Mouse (Mus musculus): Measurements from ENCODE around the gene Nr2f2. TPM values are rescaled to one million over a fixed set of nuclear protein-coding genes. Genes with fewer than 3 reads are reported as not detected.

The Nr2f2 gene
- polyA plus RNA-seq, 1 experiment = 54.4 TPM

DNA sequence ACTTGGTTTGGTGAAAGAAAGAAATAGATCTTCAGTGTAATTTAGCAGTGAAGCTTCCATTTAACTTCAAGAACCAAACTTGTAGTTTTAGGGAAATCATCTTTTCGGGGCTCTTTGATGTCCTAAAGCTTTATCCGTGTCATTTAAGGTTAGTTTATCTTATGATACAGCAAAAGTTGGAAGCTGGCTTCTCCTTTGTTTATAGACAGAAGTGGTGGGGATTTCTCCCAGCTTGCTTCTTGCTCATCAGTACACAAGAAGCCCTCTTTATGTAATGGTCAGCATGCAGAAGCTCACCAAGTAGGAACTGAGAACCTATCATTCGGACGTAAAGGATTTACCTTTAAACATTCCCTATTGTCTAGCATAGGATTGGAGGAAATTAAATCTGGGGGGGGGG, 16.3 kb upstream of the Nr2f2 start:
- no peak overlapping the region for H3K27ac ChIP-seq (ENCODE audit: insufficient read depth, low read length)
- no peak overlapping the region for H3K4me3 ChIP-seq (ENCODE audit: insufficient read depth, low read length)
- H3K4me1 ChIP-seq (ENCODE audit: control insufficient read depth, insufficient read depth, low read length) = no peaks in the 10 kb centered on the region
- TF ChIP-seq POLR2A (IDR thresholded peaks at IDR 0.05; ENCODE audit: low read depth, low read length) (no peak), CTCF (IDR thresholded peaks at IDR 0.05; ENCODE audit: borderline replicate concordance, insufficient read depth, low read length) (no peak)

DNA sequence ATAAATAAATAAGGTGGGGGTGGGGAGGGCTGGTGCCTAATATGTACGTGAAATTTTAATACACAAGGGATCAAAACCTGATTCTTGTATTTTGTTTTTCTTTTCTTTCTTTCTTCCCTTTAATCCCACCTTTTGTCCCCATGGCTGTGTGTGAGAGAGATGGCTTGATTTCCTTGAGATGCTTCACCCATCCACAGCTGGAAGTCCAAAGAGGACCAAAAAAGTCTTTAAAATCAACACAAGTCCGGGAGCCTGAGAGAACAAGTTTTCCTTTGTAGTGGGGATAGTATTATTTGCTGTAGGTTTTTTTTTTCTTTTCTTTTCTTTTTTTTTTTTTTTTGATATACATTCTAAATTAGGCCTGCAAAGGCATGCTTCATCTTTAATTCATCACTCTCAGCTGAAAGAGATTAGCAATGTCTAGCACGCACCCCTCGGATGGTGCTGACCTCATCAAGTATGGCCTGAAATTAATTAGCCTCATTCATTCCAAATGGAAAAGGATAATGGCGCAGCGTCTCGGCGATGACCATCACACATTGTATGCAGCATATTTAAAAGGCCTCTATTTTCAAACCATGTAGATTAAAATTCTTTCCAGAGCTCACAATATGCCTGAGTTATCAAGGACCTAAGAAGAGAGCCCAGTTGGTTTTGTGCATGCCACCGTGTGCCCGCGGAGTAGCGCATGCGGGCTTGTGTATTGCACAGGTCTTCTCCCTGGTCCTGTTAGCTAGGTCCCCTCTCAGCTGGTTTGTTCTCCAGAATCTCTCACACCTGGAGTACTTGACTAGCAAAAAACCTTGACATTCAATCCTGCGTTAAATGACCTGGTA, 15.1 kb upstream of the Nr2f2 start:
- Histone ChIP-seq H3K4me1 (ENCODE audit: control insufficient read depth, insufficient read depth, low read length) (no peaks in the 10 kb centered on the region), H3K27ac (ENCODE audit: insufficient read depth, low read length) (no peak overlapping the region), H3K4me3 (ENCODE audit: insufficient read depth, low read length) (no peak overlapping the region)
- TF ChIP-seq CTCF (IDR thresholded peaks at IDR 0.05; ENCODE audit: borderline replicate concordance, insufficient read depth, low read length) = no peak
- no peak for TF ChIP-seq POLR2A (IDR thresholded peaks at IDR 0.05; ENCODE audit: low read depth, low read length)

DNA sequence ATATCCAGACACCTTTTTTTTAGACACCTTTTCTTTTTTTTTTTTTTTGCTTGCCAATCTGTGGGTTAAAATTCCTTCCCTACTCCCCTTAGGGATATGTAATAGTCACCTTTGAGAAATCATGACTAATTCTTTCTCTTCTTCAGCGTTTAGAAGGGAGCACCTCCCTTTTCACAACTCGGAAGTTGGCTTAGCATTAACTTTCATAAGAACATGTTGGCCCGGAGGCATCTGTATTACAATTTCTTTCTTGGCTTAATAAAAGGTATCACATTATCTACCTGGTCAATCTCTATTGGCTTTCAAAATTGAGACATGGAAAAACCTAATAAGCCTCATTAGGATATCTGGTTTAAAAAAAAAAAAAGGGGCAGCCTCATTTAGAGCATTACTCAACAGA, 14.4 kb upstream of the Nr2f2 start:
- H3K27ac ChIP-seq (ENCODE audit: insufficient read depth, low read length) = no peak overlapping the region
- no peak overlapping the region for H3K4me3 ChIP-seq (ENCODE audit: insufficient read depth, low read length)
- TF ChIP-seq POLR2A (IDR thresholded peaks at IDR 0.05; ENCODE audit: low read depth, low read length) = no peak
- TF ChIP-seq CTCF (IDR thresholded peaks at IDR 0.05; ENCODE audit: borderline replicate concordance, insufficient read depth, low read length) = no peak
- H3K4me1 ChIP-seq (ENCODE audit: control insufficient read depth, insufficient read depth, low read length) = no peaks in the 10 kb centered on the region

DNA sequence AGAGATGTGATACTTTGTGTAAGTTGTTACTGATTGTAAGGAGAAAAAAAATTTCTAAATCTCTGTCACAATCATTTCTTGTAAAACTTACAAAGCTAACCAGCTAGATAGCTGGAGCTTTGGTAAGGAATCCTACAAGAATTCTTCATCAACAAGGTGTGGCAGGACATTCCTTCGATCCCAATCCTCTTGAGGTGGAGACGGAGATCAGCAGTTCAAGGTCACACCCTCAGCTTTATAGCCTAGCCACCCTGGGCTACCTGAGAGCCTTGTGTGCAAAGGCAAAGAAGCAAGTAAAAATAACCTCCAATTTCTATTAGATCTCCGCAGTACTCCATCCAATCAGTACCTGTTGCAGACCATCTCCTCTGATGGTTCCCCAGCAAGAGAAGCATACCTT, 13.7 kb upstream of the Nr2f2 start:
- TF ChIP-seq CTCF (IDR thresholded peaks at IDR 0.05; ENCODE audit: borderline replicate concordance, insufficient read depth, low read length) (no peak), POLR2A (IDR thresholded peaks at IDR 0.05; ENCODE audit: low read depth, low read length) (no peak)
- Histone ChIP-seq H3K4me3 (ENCODE audit: insufficient read depth, low read length) (no peak overlapping the region), H3K27ac (ENCODE audit: insufficient read depth, low read length) (no peak overlapping the region), H3K4me1 (ENCODE audit: control insufficient read depth, insufficient read depth, low read length) (no peaks in the 10 kb centered on the region)

DNA sequence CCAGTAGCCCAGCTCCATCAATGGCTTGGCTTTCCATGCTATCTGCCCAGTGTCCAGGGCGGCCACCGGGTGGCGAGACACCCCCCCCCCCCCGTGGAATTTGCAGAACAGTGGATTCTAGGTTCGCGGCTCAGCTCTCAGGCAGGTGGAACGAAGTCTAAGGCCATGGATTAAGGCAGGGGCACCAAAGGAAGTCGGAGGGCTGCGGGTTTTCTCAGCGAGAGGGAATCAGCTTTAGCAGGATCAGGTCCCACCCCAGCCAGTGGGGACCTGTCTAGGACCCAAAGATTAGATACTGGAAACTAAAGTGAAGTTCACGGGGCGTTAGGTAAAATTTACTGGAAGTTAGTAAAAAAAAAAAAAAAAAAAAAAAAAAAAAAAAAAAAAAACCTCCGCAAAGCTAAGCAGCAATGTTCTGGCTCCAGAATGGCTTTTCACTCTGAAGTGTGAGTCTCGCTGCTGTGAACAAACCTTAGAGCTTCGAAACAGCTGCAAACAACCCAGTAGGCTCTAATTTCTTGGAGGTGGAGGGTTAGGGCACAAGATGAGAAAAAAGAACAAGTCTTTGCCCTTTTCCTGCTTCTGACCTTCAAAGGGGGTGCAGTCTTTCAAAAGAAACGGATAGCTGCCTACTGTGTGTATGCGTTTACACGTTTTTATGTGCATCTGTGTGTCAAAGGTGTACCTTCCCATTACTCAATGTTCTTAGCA, 4.2 kb upstream of the Nr2f2 start:
- H3K27ac ChIP-seq (ENCODE audit: insufficient read depth, low read length) = no peak overlapping the region
- H3K4me1 ChIP-seq (ENCODE audit: control insufficient read depth, insufficient read depth, low read length) = no peaks in the 10 kb centered on the region
- no peak overlapping the region for H3K4me3 ChIP-seq (ENCODE audit: insufficient read depth, low read length)
- TF ChIP-seq POLR2A (IDR thresholded peaks at IDR 0.05; ENCODE audit: low read depth, low read length) (no peak), CTCF (IDR thresholded peaks at IDR 0.05; ENCODE audit: borderline replicate concordance, insufficient read depth, low read length) (no peak)

DNA sequence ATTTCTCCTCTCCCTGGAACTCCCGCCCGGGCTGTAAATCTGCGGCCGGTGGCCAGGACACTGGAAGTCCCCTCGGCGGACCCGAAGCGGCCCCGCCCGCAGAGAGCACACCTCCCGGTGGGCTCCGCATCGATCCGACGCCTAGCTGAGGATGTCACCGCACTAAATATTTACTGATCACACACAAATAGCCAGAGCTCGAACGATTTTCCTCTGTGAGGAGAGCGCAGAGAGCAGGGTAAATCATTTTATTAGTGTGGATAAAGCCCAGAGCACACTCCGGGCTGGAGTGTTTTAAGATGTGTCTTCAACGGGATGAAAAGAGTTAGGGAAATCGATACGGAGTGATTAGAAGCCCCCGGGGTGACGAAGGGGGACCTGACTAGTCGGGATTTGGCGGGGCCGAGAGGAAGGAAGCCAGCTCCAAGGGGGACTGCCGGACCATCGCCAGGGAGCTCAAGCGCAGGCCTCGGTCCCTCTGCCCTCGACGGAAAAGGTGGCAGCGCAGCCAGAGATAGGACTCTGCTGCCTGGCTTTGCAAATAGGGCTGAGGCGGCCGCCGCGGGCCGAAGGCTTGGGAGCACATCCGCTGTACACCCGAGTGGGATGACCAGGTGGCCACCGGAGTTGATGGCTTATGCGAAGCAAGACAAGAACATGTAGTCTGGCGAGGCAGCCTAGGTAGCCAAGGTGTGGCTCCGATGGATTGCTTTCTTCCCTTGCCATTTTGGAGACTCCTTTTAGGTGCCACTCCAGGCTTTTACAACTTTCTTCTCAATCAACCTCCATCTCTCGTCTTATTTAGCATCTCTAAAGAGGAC, 3.4 kb upstream of the Nr2f2 start:
- H3K27ac ChIP-seq (ENCODE audit: insufficient read depth, low read length) = no peak overlapping the region
- H3K4me1 ChIP-seq (ENCODE audit: control insufficient read depth, insufficient read depth, low read length) = no peaks in the 10 kb centered on the region
- no peak overlapping the region for H3K4me3 ChIP-seq (ENCODE audit: insufficient read depth, low read length)
- TF ChIP-seq CTCF (IDR thresholded peaks at IDR 0.05; ENCODE audit: borderline replicate concordance, insufficient read depth, low read length) = no peak
- TF ChIP-seq POLR2A (IDR thresholded peaks at IDR 0.05; ENCODE audit: low read depth, low read length) = no peak

DNA sequence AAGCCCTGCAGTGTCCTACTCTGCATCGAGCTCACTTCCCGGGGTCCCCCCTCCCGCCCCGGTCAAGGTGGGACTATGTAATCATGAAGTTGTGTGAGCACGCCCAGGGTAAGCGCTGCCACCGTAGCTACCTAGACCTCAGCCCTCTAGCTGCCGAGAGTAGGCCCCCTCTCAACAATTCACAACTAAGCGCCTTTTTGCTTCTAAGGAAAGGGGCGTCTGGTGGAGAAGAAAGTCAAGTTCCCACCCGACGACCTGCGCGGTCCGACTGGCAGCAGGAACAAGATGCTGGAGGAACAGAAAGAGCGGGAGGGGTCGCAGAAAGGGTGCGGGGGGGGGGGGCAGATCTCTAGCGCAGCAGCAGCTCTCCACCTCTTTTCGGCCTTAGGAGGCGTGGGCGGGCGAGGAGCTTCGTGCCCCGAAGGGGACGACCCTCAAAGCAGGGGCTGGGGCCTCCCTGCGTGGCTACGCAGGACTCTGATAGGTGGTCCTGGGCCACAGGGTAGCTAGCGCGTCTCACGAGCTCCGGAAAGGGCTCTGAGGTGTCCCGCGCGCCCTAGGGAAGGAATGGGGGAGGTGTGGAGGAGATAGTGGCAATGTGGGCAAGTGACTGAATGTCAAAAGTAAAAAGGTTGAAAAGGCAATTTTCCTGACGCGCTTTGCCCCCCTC, 2.7 kb upstream of the Nr2f2 start:
- no peak overlapping the region for H3K27ac ChIP-seq (ENCODE audit: insufficient read depth, low read length)
- no peak overlapping the region for H3K4me3 ChIP-seq (ENCODE audit: insufficient read depth, low read length)
- TF ChIP-seq CTCF (IDR thresholded peaks at IDR 0.05; ENCODE audit: borderline replicate concordance, insufficient read depth, low read length) (no peak), POLR2A (IDR thresholded peaks at IDR 0.05; ENCODE audit: low read depth, low read length) (no peak)
- H3K4me1 ChIP-seq (ENCODE audit: control insufficient read depth, insufficient read depth, low read length) = no peaks in the 10 kb centered on the region

DNA sequence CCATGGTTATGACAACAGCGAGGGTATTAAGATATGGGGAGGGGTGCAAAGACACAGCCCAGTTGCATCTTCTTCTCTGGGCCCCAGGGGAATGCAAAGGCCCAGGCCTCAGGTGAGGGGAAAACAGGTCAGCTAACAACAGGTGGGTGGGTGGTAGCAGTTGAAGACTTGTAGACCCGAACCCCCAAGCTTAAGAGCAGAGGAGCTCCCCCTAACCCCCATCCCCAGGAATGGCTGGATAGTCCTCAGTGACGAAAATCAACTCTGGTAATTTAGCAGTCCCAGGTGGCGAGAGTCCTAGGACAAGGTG, 2.2 kb upstream of the Nr2f2 start:
- Histone ChIP-seq H3K27ac (ENCODE audit: insufficient read depth, low read length) (no peak overlapping the region), H3K4me1 (ENCODE audit: control insufficient read depth, insufficient read depth, low read length) (no peaks in the 10 kb centered on the region), H3K4me3 (ENCODE audit: insufficient read depth, low read length) (no peak overlapping the region)
- TF ChIP-seq CTCF (IDR thresholded peaks at IDR 0.05; ENCODE audit: borderline replicate concordance, insufficient read depth, low read length) (no peak), POLR2A (IDR thresholded peaks at IDR 0.05; ENCODE audit: low read depth, low read length) (no peak)

DNA sequence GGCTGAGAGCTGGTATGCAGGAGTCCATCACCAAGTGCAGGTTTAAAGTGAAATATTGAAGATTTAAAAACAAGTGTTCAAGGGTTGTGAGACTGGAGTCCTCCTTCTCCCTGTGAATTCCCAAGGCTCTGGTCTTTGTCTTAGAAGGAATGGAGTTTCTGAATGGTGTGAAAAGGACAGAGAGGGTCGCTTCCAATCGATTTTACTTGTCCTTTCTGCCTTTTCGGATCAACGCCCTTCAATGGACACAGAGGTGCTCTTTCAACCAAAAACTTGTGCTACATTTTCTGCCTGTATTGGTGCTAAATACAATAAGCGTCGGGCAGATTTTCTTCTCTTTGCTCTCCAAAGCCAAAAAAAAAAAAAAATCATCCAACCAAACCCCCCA, 1.7 kb upstream of the Nr2f2 start:
- no peaks in the 10 kb centered on the region for H3K4me1 ChIP-seq (ENCODE audit: control insufficient read depth, insufficient read depth, low read length)
- no peak overlapping the region for H3K4me3 ChIP-seq (ENCODE audit: insufficient read depth, low read length)
- H3K27ac ChIP-seq (ENCODE audit: insufficient read depth, low read length) = no peak overlapping the region
- TF ChIP-seq POLR2A (IDR thresholded peaks at IDR 0.05; ENCODE audit: low read depth, low read length) = no peak
- TF ChIP-seq CTCF (IDR thresholded peaks at IDR 0.05; ENCODE audit: borderline replicate concordance, insufficient read depth, low read length) = no peak

All from embryonic fibroblast, embryonic 13.5 days (primary cell).